Mouse (Mus musculus): ENCODE data around the gene Apela. TPM values are rescaled to one million over a fixed set of nuclear protein-coding genes. Genes with fewer than 3 reads are reported as not detected.

Gene Apela
- polyA plus RNA-seq, 2 experiments, result 0.27 to 0.37 TPM

GRCm38 (mm10) chr8:65062195-65062594, 25.1 kb upstream of the Apela start:
- no peaks in the 10 kb centered on the region for H3K9me3 ChIP-seq (ENCODE audit: control insufficient read depth, low read length)
- H3K27ac ChIP-seq, result no peak overlapping the region
- no peak for TF ChIP-seq CTCF (IDR thresholded peaks at IDR 0.05; ENCODE audit: low read depth)
- H3K36me3 ChIP-seq (replicated peaks; ENCODE audit: control insufficient read depth, insufficient read depth, low read depth), result no peaks in the 10 kb centered on the region
- no peaks in the 10 kb centered on the region for H3K27me3 ChIP-seq (ENCODE audit: control insufficient read depth, insufficient read depth, low read length)
- H3K9ac ChIP-seq (replicated peaks), result no peak overlapping the region
- H3K4me3 ChIP-seq (ENCODE audit: insufficient read depth in 1 of 2, low read depth in 2 of 2, low read length in 2 of 2), result no peak overlapping the region
- WGBS (ENCODE audit: insufficient replicate concordance), result 55% methylated on average over 4 of the region's 4 CpGs
- ATAC-seq (ENCODE audit: insufficient read depth), result no peak
- no peak for DNase-seq (ENCODE audit: low read depth in 3 of 3, low spot score in 3 of 3)
- no peaks in the 10 kb centered on the region for H3K4me1 ChIP-seq (replicated peaks; ENCODE audit: control insufficient read depth in 2 of 2, insufficient read depth in 2 of 2, low read length in 1 of 2)
- no peak overlapping the region for H3K4me2 ChIP-seq (ENCODE audit: low read depth)

- Histone ChIP-seq H3K4me1 (replicated peaks; ENCODE audit: control insufficient read depth in 2 of 2, insufficient read depth in 2 of 2, low read length in 1 of 2) (no peaks in the 10 kb centered on the region), H3K36me3 (replicated peaks; ENCODE audit: control insufficient read depth, insufficient read depth, low read depth) (no peaks in the 10 kb centered on the region), H3K4me3 (ENCODE audit: insufficient read depth in 1 of 2, low read depth in 2 of 2, low read length in 2 of 2) (no peak overlapping the region), H3K4me2 (ENCODE audit: low read depth) (no peak overlapping the region), H3K9me3 (ENCODE audit: control insufficient read depth, low read length) (no peaks in the 10 kb centered on the region), H3K27me3 (ENCODE audit: control insufficient read depth, insufficient read depth, low read length) (no peaks in the 10 kb centered on the region), H3K9ac (replicated peaks) (no peak overlapping the region), H3K27ac (no peak overlapping the region)
- TF ChIP-seq CTCF (IDR thresholded peaks at IDR 0.05; ENCODE audit: low read depth), result no peak
- TF ChIP-seq EP300 (IDR thresholded peaks at IDR 0.05; ENCODE audit: low read depth), result no peak
- WGBS (ENCODE audit: insufficient replicate concordance), result 58% methylated on average over 4 of the region's 4 CpGs
- DNase-seq (ENCODE audit: low read depth in 3 of 3, low spot score in 3 of 3) (no peak), ATAC-seq (ENCODE audit: insufficient read depth) (no peak)
Measured at GRCm38 (mm10) chr8:65056722-65057121, 19.6 kb upstream of the Apela start.

GRCm38 (mm10) chr8:65053968-65054367, 16.8 kb upstream of the Apela start:
- Histone ChIP-seq H3K4me2 (ENCODE audit: low read depth) (no peak overlapping the region), H3K27ac (no peak overlapping the region), H3K9ac (replicated peaks) (no peak overlapping the region), H3K4me1 (replicated peaks; ENCODE audit: control insufficient read depth in 2 of 2, insufficient read depth in 2 of 2, low read length in 1 of 2) (no peaks in the 10 kb centered on the region), H3K9me3 (ENCODE audit: control insufficient read depth, low read length) (no peaks in the 10 kb centered on the region), H3K36me3 (replicated peaks; ENCODE audit: control insufficient read depth, insufficient read depth, low read depth) (no peaks in the 10 kb centered on the region), H3K4me3 (ENCODE audit: insufficient read depth in 1 of 2, low read depth in 2 of 2, low read length in 2 of 2) (no peak overlapping the region), H3K27me3 (ENCODE audit: control insufficient read depth, insufficient read depth, low read length) (no peaks in the 10 kb centered on the region)
- no peak for DNase-seq (ENCODE audit: low read depth in 3 of 3, low spot score in 3 of 3)
- ATAC-seq (ENCODE audit: insufficient read depth), result no peak
- 65% methylated on average over 5 of the region's 5 CpGs for WGBS (ENCODE audit: insufficient replicate concordance)
- TF ChIP-seq CTCF (IDR thresholded peaks at IDR 0.05; ENCODE audit: low read depth) (no peak), EP300 (IDR thresholded peaks at IDR 0.05; ENCODE audit: low read depth) (no peak)

DNA sequence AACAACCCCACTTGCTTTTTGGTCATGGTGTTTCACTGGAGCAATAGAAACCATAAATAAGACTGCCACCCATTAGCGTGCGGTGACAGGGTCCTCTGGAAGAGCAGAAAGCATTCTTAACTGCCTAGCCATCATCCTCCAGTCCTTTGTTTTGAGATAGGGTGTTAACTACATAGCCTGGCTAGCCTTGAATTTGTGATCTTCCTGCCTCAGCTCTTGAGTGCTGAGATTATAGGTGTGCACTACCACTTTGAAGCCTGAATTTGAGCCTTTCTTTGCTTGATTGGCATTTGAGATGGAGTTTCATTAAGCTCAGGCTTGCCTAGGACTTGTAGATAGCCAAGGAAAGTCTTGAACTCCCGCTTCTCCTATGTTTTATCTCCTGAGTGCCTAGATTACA, 16.4 kb upstream of the Apela start:
- no peaks in the 10 kb centered on the region for H3K4me1 ChIP-seq (replicated peaks; ENCODE audit: control insufficient read depth in 2 of 2, insufficient read depth in 2 of 2, low read length in 1 of 2)
- no peaks in the 10 kb centered on the region for H3K9me3 ChIP-seq (ENCODE audit: control insufficient read depth, low read length)
- ATAC-seq (ENCODE audit: insufficient read depth) (no peak), DNase-seq (ENCODE audit: low read depth in 3 of 3, low spot score in 3 of 3) (no peak)
- no peaks in the 10 kb centered on the region for H3K27me3 ChIP-seq (ENCODE audit: control insufficient read depth, insufficient read depth, low read length)
- no peak for TF ChIP-seq CTCF (IDR thresholded peaks at IDR 0.05; ENCODE audit: low read depth)
- TF ChIP-seq EP300 (IDR thresholded peaks at IDR 0.05; ENCODE audit: low read depth), result no peak
- H3K4me3 ChIP-seq (ENCODE audit: insufficient read depth in 1 of 2, low read depth in 2 of 2, low read length in 2 of 2), result no peak overlapping the region
- 57% methylated on average over 3 of the region's 3 CpGs for WGBS (ENCODE audit: insufficient replicate concordance)
- no peak overlapping the region for H3K4me2 ChIP-seq (ENCODE audit: low read depth)
- no peak overlapping the region for H3K27ac ChIP-seq
- no peaks in the 10 kb centered on the region for H3K36me3 ChIP-seq (replicated peaks; ENCODE audit: control insufficient read depth, insufficient read depth, low read depth)
- no peak overlapping the region for H3K9ac ChIP-seq (replicated peaks)

DNA sequence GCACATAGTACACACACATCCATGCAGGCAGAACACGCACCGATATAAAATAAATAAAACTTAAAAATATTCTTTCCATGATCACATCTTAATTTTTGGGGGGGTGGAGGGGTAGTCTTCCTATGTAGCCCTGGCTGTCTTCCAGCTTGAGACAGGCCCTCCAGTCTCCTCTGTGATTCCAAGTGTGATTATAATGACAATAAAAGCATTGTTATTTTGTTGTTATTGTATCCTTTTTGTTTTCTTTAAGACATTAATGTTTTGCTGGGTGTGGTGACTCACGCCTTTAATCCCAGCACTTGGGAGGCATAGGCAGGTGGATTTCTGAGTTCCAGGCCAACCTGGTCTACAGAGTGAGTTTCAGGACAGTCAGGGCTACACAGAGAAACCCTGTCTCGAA, 10.7 kb upstream of the Apela start:
- ATAC-seq (ENCODE audit: insufficient read depth), result no peak
- H3K27me3 ChIP-seq (ENCODE audit: control insufficient read depth, insufficient read depth, low read length), result no peaks in the 10 kb centered on the region
- H3K4me3 ChIP-seq (ENCODE audit: insufficient read depth in 1 of 2, low read depth in 2 of 2, low read length in 2 of 2), result no peak overlapping the region
- no peak for TF ChIP-seq CTCF (IDR thresholded peaks at IDR 0.05; ENCODE audit: low read depth)
- TF ChIP-seq EP300 (IDR thresholded peaks at IDR 0.05; ENCODE audit: low read depth), result no peak
- 62% methylated on average over 4 of the region's 4 CpGs for WGBS (ENCODE audit: insufficient replicate concordance)
- H3K4me1 ChIP-seq (replicated peaks; ENCODE audit: control insufficient read depth in 2 of 2, insufficient read depth in 2 of 2, low read length in 1 of 2), result 0 out of 4 replicates have a peak, but pooled peaks cover 0 to 2% of the 10 kb centered on the region in 2 experiments
- DNase-seq (ENCODE audit: low read depth in 3 of 3, low spot score in 3 of 3), result no peak
- no peaks in the 10 kb centered on the region for H3K9me3 ChIP-seq (ENCODE audit: control insufficient read depth, low read length)
- H3K4me2 ChIP-seq (ENCODE audit: low read depth), result no peak overlapping the region
- H3K9ac ChIP-seq (replicated peaks), result no peak overlapping the region
- H3K27ac ChIP-seq, result no peak overlapping the region
- H3K36me3 ChIP-seq (replicated peaks; ENCODE audit: control insufficient read depth, insufficient read depth, low read depth), result no peaks in the 10 kb centered on the region
